Mouse (Mus musculus): Measurements from ENCODE around the gene Rad54l. TPM values are rescaled to one million over a fixed set of nuclear protein-coding genes. Genes with fewer than 3 reads are reported as not detected.

Gene Rad54l
- total and polyA plus RNA-seq, 3 experiments = 29.4 to 44.0 TPM; not detected in 1

GRCm38 (mm10) chr4:116053399-116053961 lies 70.0 kb downstream of the Rad54l start, which contains the start of gene Nsun4 (continued):
- peak; percentile 96 for TF ChIP-seq TBP (IDR thresholded peaks at IDR 0.05; ENCODE audit: low read depth, low read length)
- peak; percentile 96 for TF ChIP-seq POLR2AphosphoS2 (IDR thresholded peaks at IDR 0.05; ENCODE audit: low read length)
- TF ChIP-seq UBTF (IDR thresholded peaks at IDR 0.05; ENCODE audit: borderline replicate concordance, insufficient read depth, low read depth, low read length) = no peak

- H3K9me3 ChIP-seq (replicated peaks; ENCODE audit: insufficient read depth, low read length) = no peaks in the 10 kb centered on the region
- H3K27ac ChIP-seq (ENCODE audit: control insufficient read depth, low read depth, low read length) = peak overlapping the region; percentile 96
- TF ChIP-seq CTCF (IDR thresholded peaks at IDR 0.05 in 2 of 3, conservative IDR thresholded peaks at IDR 0.05 in 1 of 3; ENCODE audit: control insufficient read depth in 1 of 3, insufficient read depth in 1 of 3, low read depth in 2 of 3, low read length in 3 of 3, poor library complexity in 1 of 3, severe bottlenecking in 1 of 3) (peak in 1 of 3 experiments; percentile 44; a peak in 3 of 6 replicates), KAT2A (conservative IDR thresholded peaks at IDR 0.05; ENCODE audit: low read depth, low read length) (no peak; the same call in 1 of the 2 replicates), SMC3 (IDR thresholded peaks at IDR 0.05; ENCODE audit: low read depth, low read length) (0 out of 2 replicates have a peak, but pooled peaks have one; percentile 22), RAD21 (IDR thresholded peaks at IDR 0.05; ENCODE audit: low read depth, low read length) (peak; percentile 40)
- H3K79me2 ChIP-seq (ENCODE audit: control insufficient read depth, insufficient read depth, low read length, poor library complexity) = no peaks in the 10 kb centered on the region; the same call in 1 of the 2 replicates
- H3K27me3 ChIP-seq (ENCODE audit: control insufficient read depth in 1 of 2, insufficient read depth in 2 of 2, low read length in 2 of 2) = no peaks in the 10 kb centered on the region
- H3K9ac ChIP-seq (ENCODE audit: control insufficient read depth, low read depth, low read length, poor library complexity, severe bottlenecking) = peak overlapping the region; percentile 81
- peaks cover 0 to 11% of the 10 kb centered on the region in 2 experiments; a peak in 2 of 4 replicates for H3K36me3 ChIP-seq (ENCODE audit: control insufficient read depth in 1 of 2, insufficient read depth in 2 of 2, low read length in 2 of 2)
- H3K4me1 ChIP-seq (ENCODE audit: control insufficient read depth in 1 of 2, insufficient read depth in 2 of 2, low read length in 2 of 2) = peaks cover 13 to 14% of the 10 kb centered on the region in 2 experiments
- H3K4me3 ChIP-seq (ENCODE audit: control insufficient read depth in 1 of 2, insufficient read depth in 1 of 2, low read depth in 2 of 2, low read length in 2 of 2) = peak overlapping the region; percentile 64 to 81
- DNase-seq (ENCODE audit: low read depth, low spot score) = peak; percentile 40
These were observed 70.8 kb downstream of the Rad54l start for GRCm38 (mm10) chr4:116052526-116053293.

GRCm38 (mm10) chr4:116049211-116049610 lies 74.3 kb downstream of the Rad54l start:
- Histone ChIP-seq H3K4me3 (ENCODE audit: control insufficient read depth in 1 of 2, insufficient read depth in 1 of 2, low read depth in 2 of 2, low read length in 2 of 2) (no peak overlapping the region), H3K27me3 (ENCODE audit: control insufficient read depth in 1 of 2, insufficient read depth in 2 of 2, low read length in 2 of 2) (no peaks in the 10 kb centered on the region), H3K27ac (ENCODE audit: control insufficient read depth, low read depth, low read length) (no peak overlapping the region), H3K9me3 (replicated peaks; ENCODE audit: insufficient read depth, low read length) (no peaks in the 10 kb centered on the region), H3K9ac (ENCODE audit: control insufficient read depth, low read depth, low read length, poor library complexity, severe bottlenecking) (no peak overlapping the region), H3K36me3 (ENCODE audit: control insufficient read depth in 1 of 2, insufficient read depth in 2 of 2, low read length in 2 of 2) (peaks cover 0 to 23% of the 10 kb centered on the region in 2 experiments; a peak in 2 of 4 replicates), H3K4me1 (ENCODE audit: control insufficient read depth in 1 of 2, insufficient read depth in 2 of 2, low read length in 2 of 2) (peaks cover 24% of the 10 kb centered on the region in 2 experiments), H3K79me2 (ENCODE audit: control insufficient read depth, insufficient read depth, low read length, poor library complexity) (no peaks in the 10 kb centered on the region; the same call in 1 of the 2 replicates)
- TF ChIP-seq NRF1 (IDR thresholded peaks at IDR 0.05; ENCODE audit: insufficient read depth, low read depth, low read length, poor library complexity, severe bottlenecking) = no peak
- no peak for TF ChIP-seq TBP (IDR thresholded peaks at IDR 0.05; ENCODE audit: low read depth, low read length)
- no peak for TF ChIP-seq MEF2A (IDR thresholded peaks at IDR 0.05; ENCODE audit: extremely low read depth, insufficient replicate concordance, low read depth, low read length, poor library complexity, severe bottlenecking)
- TF ChIP-seq MAZ (IDR thresholded peaks at IDR 0.05; ENCODE audit: low read depth, low read length) = no peak
- no peak for TF ChIP-seq TCF12 (IDR thresholded peaks at IDR 0.05; ENCODE audit: low read depth, low read length)
- TF ChIP-seq MXI1 (IDR thresholded peaks at IDR 0.05; ENCODE audit: low read depth, low read length) = no peak
- TF ChIP-seq JUND (IDR thresholded peaks at IDR 0.05; ENCODE audit: low read depth, low read length) = no peak
- TF ChIP-seq RCOR1 (IDR thresholded peaks at IDR 0.05; ENCODE audit: low read depth, low read length) = no peak
- no peak for TF ChIP-seq SMC3 (IDR thresholded peaks at IDR 0.05; ENCODE audit: low read depth, low read length)
- TF ChIP-seq BHLHE40 (IDR thresholded peaks at IDR 0.05; ENCODE audit: borderline replicate concordance, low read depth, low read length) = no peak
- no peak for TF ChIP-seq ZC3H11A (IDR thresholded peaks at IDR 0.05; ENCODE audit: low read depth, low read length)
- no peak for DNase-seq (ENCODE audit: low read depth, low spot score)

Data from MEL (cell line).